Mouse (Mus musculus) kidney, postnatal 0 days (tissue): ENCODE measurements around the gene Nup214. TPM values are rescaled to one million over a fixed set of nuclear protein-coding genes. Genes with fewer than 3 reads are reported as not detected.

Experiments
- ATAC-seq: fragments of 200-750 bp; cut with Nextera tagmentation; replicated peaks from 2 replicates; pipeline ENCODE4 v1.8.0; 2017; ENCODE audit warnings: low read depth, moderate number of reproducible peaks, moderate TSS enrichment, moderate library complexity; ENCODE audit not compliant: low FRiP score
- DNase-seq: peaks from one replicate; pipeline ENCODE4 v3.0.0-alpha.2; 2016; ENCODE audit warnings: low spot score
- H3K27ac ChIP-seq: fragments of 300-500 bp; sonication (generic); 2 replicates; pipeline ENCODE4 v1.5.1; 2014; ENCODE audit warnings: mild to moderate bottlenecking
- H3K27me3 ChIP-seq: fragments of 300-500 bp; sonication (generic); 2 replicates; pipeline ENCODE4 v1.6.1; 2014; ENCODE audit warnings: low read length, mixed read lengths; ENCODE audit not compliant: insufficient read depth
- H3K36me3 ChIP-seq: fragments of 300-500 bp; sonication (generic); 2 replicates; pipeline ENCODE4 v1.6.1; 2014; ENCODE audit warnings: low read length, mixed read lengths; ENCODE audit not compliant: insufficient read depth
- H3K4me1 ChIP-seq: fragments of 300-500 bp; sonication (generic); replicated peaks from 2 replicates; pipeline ENCODE4 v1.6.1; 2014; ENCODE audit warnings: antibody characterized with exemption, low read length, mixed read lengths; ENCODE audit not compliant: insufficient read depth
- H3K4me2 ChIP-seq: fragments of 300-500 bp; sonication (generic); 2 replicates; pipeline ENCODE4 v1.6.1; 2014; ENCODE audit warnings: mild to moderate bottlenecking, low read length, moderate library complexity, mixed read lengths
- H3K4me3 ChIP-seq: fragments of 300-500 bp; sonication (generic); replicated peaks from 2 replicates; pipeline ENCODE4 v1.5.1; 2014; ENCODE audit warnings: low read depth, low read length
- H3K9ac ChIP-seq: fragments of 300-500 bp; sonication (generic); 2 replicates; pipeline ENCODE4 v1.6.1; 2014; ENCODE audit warnings: low read depth, low read length
- H3K9me3 ChIP-seq: fragments of 300-500 bp; sonication (generic); replicated peaks from 2 replicates; pipeline ENCODE4 v1.6.1; 2016; ENCODE audit warnings: low read length, inconsistent platforms, mixed read lengths
- CTCF ChIP-seq: IDR thresholded peaks from 2 replicates; pipeline ENCODE4 v1.5.1; 2016; ENCODE audit warnings: antibody characterized with exemption, low read depth, mild to moderate bottlenecking, moderate library complexity
- WGBS: fragments of 180-500 bp; shearing (Covaris S2); extraction: QIAGEN DNeasy Blood & Tissue Kit; methylation state at CpG from one replicate; pipeline ENCODE4 v1.1.7; 2014; 5-methylcytosine and 5-hydroxymethylcytosine counted together
- polyA plus RNA-seq: library from polyadenylated mRNA; unstranded; fragments of >200 nt; fragmentation: Nextera tagmentation; extraction: Ambion mirVana; gene quantifications from 2 replicates; pipeline ENCODE4 v1.2.1, GENCODE M21; 2015

Nup214 gene
- 57.6 and 67.3 TPM in 2 replicates for polyA plus RNA-seq

DNA sequence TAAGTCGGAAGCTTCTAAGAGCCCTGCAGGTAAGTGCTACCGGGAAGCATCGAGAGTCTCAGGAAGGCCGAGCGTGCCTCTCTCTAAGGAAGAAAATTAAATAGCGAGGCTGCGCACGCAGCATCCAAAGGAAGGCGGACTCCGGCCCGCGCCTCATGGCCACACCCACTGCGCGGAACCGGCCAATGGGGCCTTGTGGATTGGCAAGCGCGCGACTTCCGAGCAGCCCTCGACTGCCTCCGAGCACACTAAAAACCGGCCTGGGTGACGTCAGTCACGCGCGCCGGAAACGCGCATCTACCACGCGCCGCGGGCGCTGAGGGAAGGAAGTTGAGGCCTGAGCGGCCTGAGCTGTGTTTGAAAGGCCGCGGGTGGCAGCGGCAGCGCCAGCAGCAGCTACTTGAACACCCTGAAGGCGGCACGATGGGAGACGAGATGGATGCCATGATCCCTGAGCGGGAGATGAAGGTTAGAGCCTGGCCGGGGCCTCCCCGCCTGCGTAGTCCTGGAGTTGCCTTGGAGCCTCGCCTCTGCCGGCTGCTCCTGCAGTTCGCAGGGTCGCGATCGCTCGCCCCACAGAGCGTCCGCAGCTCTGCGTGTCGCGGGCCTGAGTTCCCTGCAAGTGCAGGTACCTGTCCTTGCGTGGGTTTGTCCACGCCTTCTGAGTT is at the start of gene Nup214:
Gene Nup214 (plus strand): TSS at position 296 of the 668 bp plus-strand sequence.
- peaks cover 33% of the 10 kb centered on the region; the same call in 1 of the 2 replicates for H3K36me3 ChIP-seq

GRCm38 (mm10) chr2:31924811-31925210 is 49.4 kb upstream of the Nup214 start:
- Histone ChIP-seq H3K4me3 (no peak overlapping the region), H3K36me3 (no peaks in the 10 kb centered on the region), H3K9ac (no peak overlapping the region), H3K4me1 (no peaks in the 10 kb centered on the region), H3K27ac (no peak overlapping the region), H3K4me2 (no peak overlapping the region), H3K27me3 (no peaks in the 10 kb centered on the region), H3K9me3 (no peaks in the 10 kb centered on the region)
- ATAC-seq (no peak), DNase-seq (peak; percentile 25)
- TF ChIP-seq CTCF = peak; percentile 16; the same call in 1 of the 2 replicates
- 24% methylated on average over 9 of the region's 9 CpGs for WGBS

More for the DNA sequence above, at the start of gene Nup214:
- H3K4me2 ChIP-seq = peak within 1 kb of the TSS; percentile 86
- whole genome bisulfite sequencing = 0% methylated on average over 60 of the region's 60 CpGs
- H3K9ac ChIP-seq = peak within 1 kb of the TSS; percentile 88
- TF ChIP-seq CTCF = no peak
- peak; percentile 97 for ATAC-seq
- H3K27ac ChIP-seq = peak within 1 kb of the TSS; percentile 82
- no peaks in the 10 kb centered on the region for H3K9me3 ChIP-seq
- DNase-seq = peak; percentile 98
- peak within 1 kb of the TSS; percentile 79 for H3K4me3 ChIP-seq
- H3K27me3 ChIP-seq = no peaks in the 10 kb centered on the region
- peaks cover 5% of the 10 kb centered on the region for H3K4me1 ChIP-seq

DNA sequence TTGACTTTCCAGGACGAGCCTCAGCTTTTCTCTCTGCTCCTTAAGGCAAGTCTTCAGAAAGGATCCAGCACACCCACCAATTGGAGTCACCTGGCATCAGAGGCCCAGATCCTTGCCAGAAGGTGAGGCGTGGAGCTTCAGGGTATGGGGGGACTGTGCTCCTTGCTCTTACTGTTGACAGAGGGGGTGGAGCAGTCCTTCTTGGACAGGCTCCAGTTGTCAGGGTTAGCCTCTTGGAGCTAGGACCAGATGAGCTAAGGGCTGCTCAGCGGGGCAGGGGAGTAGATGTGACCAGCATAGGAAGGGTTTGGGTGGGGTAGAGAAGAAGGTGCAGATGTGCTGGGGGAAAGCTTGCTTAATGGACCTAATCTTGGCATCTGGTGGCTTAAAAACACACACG is 48.3 kb upstream of the Nup214 start:
- Histone ChIP-seq H3K27ac (no peak overlapping the region), H3K4me2 (no peak overlapping the region), H3K36me3 (no peaks in the 10 kb centered on the region), H3K9ac (no peak overlapping the region), H3K9me3 (no peaks in the 10 kb centered on the region), H3K4me3 (no peak overlapping the region), H3K4me1 (no peaks in the 10 kb centered on the region), H3K27me3 (no peaks in the 10 kb centered on the region)
- no peak for TF ChIP-seq CTCF
- 38% methylated on average over 4 of the region's 4 CpGs for WGBS
- DNase-seq (no peak), ATAC-seq (no peak)

DNA sequence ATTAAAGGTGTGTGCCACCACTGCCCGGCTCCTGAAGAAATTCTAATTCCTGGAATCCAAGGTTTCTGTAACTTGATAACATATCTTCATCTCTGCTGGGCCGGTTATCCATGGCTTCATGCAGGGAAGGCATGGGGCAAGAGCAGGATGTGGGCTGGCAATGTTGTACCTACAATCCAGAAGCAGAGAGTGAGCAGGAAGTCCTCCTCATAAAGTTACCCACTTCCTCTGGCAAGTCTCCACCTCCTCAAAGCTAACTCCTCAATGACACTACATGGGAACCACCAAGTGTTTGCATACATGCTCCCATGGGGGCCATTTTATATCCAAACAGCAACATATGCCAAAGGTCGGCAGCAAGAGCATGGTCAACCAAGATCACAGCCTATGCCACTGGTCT is 44.6 kb upstream of the Nup214 start:
- no peak overlapping the region for H3K27ac ChIP-seq
- no peak overlapping the region for H3K4me3 ChIP-seq
- H3K27me3 ChIP-seq = no peaks in the 10 kb centered on the region
- WGBS = 77% methylated on average over 3 of the region's 3 CpGs
- no peaks in the 10 kb centered on the region for H3K9me3 ChIP-seq
- H3K9ac ChIP-seq = no peak overlapping the region
- ATAC-seq (no peak), DNase-seq (no peak)
- TF ChIP-seq CTCF = no peak
- no peaks in the 10 kb centered on the region for H3K4me1 ChIP-seq
- H3K36me3 ChIP-seq = no peaks in the 10 kb centered on the region
- no peak overlapping the region for H3K4me2 ChIP-seq

- WGBS = 42% methylated on average over 4 of the region's 4 CpGs
- Histone ChIP-seq H3K4me2 (no peak overlapping the region), H3K9ac (no peak overlapping the region), H3K4me1 (no peaks in the 10 kb centered on the region), H3K27ac (no peak overlapping the region), H3K36me3 (no peaks in the 10 kb centered on the region), H3K4me3 (no peak overlapping the region), H3K27me3 (no peaks in the 10 kb centered on the region), H3K9me3 (no peaks in the 10 kb centered on the region)
- no peak for TF ChIP-seq CTCF
- no peak for DNase-seq
- ATAC-seq = no peak
These were observed 39.7 kb upstream of the Nup214 start for GRCm38 (mm10) chr2:31934551-31934950.

DNA sequence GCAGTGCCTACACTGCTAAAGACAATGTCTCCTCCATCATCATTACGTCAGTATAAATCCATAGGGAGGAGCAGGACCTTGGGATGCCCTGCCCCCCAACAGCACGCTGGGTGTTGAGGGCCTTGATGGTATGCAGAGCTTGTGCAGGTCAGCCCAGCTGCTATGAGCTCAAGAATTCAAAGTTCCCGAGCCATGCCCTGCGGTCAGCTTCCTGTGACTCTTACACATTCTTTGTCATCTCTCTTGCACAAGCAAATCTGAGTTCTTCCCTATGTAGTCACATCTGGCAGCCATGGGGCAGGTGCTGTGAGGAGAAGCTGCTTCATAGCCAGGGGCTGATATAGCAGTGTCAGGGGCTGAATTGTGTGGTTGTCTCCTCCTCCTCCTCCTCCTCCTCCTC is 39.2 kb upstream of the Nup214 start:
- no peaks in the 10 kb centered on the region for H3K27me3 ChIP-seq
- H3K27ac ChIP-seq = no peak overlapping the region
- no peaks in the 10 kb centered on the region for H3K36me3 ChIP-seq
- WGBS = 22% methylated on average over 4 of the region's 4 CpGs
- H3K4me2 ChIP-seq = no peak overlapping the region
- no peaks in the 10 kb centered on the region for H3K9me3 ChIP-seq
- DNase-seq (no peak), ATAC-seq (no peak)
- TF ChIP-seq CTCF = no peak
- H3K9ac ChIP-seq = no peak overlapping the region
- no peaks in the 10 kb centered on the region for H3K4me1 ChIP-seq
- H3K4me3 ChIP-seq = no peak overlapping the region
